Mouse (Mus musculus): ENCODE measurements at regions not wholly inside any gene's neighbourhood (a gene's known extent, or its start where the extent isn't known, plus 50 kb on each side); places are given as distances from the start of the nearest gene placed in this dataset.

DNA sequence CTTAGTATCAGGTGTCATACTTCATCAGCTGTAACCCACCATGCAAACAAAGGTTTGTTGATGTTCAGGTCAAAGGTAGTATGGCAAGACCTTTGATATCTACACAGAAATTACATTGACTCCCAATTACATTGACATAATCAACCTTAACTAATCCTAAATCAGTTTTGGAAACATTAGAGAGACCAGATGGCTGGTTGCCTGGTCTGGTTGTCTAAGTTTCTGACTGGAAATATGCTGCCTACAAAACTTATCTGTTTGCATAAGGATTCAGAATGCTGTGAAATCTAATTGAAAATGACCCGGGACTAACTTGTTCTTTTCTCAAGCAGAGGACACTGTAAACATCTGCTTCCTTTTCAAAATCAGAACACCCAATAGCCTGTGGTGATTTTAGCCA lies 111.9 kb upstream of the Gm6657 start:
- no peak overlapping the region for H3ac ChIP-seq (ENCODE audit: control insufficient read depth, insufficient read length, low read depth)
- no peaks in the 10 kb centered on the region for H3K79me2 ChIP-seq (ENCODE audit: control insufficient read depth, insufficient read depth)
- H3K27me3 ChIP-seq (ENCODE audit: control insufficient read depth, insufficient read depth, insufficient read length), result no peaks in the 10 kb centered on the region
- H3K79me3 ChIP-seq (ENCODE audit: low read depth), result no peaks in the 10 kb centered on the region
- TF ChIP-seq MAX (IDR thresholded peaks at IDR 0.05), result no peak
- no peak for TF ChIP-seq USF1 (IDR thresholded peaks at IDR 0.05; ENCODE audit: low read depth)
- TF ChIP-seq CTCF (IDR thresholded peaks at IDR 0.05; ENCODE audit: control insufficient read depth, insufficient read depth, insufficient read length), result no peak
- TF ChIP-seq FOSL1 (IDR thresholded peaks at IDR 0.05; ENCODE audit: insufficient read depth, low read length, poor library complexity, severe bottlenecking), result no peak
- TF ChIP-seq MYOD1 (IDR thresholded peaks at IDR 0.05; ENCODE audit: control insufficient read depth, insufficient read length, low read depth), result no peak
- no peak for TF ChIP-seq MYOG (IDR thresholded peaks at IDR 0.05; ENCODE audit: control insufficient read depth, extremely low read depth, insufficient read length)
- TF ChIP-seq CEBPB (IDR thresholded peaks at IDR 0.05; ENCODE audit: low read depth), result no peak
- no peak overlapping the region for H3K4me3 ChIP-seq (ENCODE audit: insufficient read depth, poor library complexity, severe bottlenecking)
- H3K36me3 ChIP-seq (ENCODE audit: control insufficient read depth, insufficient read depth), result no peaks in the 10 kb centered on the region

DNA sequence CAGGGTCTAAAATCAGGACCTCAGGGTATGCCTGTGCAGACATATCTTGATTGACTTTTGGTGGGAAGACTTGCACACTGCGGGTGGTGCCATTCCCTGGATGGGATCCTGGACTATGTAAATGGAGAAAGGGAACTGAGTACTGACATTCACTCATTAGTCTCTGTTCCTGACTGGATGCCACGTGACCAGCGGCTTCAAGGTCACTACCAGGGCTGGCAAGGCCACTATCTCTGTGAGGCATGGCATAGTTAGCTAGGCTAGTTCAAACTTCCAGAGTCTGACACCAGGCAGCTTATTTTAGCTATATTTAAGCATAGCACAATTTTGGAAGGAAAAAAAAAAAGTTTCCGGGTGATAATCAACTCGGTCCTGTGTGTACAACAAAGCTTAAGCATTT lies 108.0 kb upstream of the Gm6657 start:
- Histone ChIP-seq H3K79me2 (ENCODE audit: control insufficient read depth, insufficient read depth) (no peaks in the 10 kb centered on the region), H3ac (ENCODE audit: control insufficient read depth, insufficient read length, low read depth) (no peak overlapping the region), H3K79me3 (ENCODE audit: low read depth) (no peaks in the 10 kb centered on the region), H3K27me3 (ENCODE audit: control insufficient read depth, insufficient read depth, insufficient read length) (no peaks in the 10 kb centered on the region), H3K36me3 (ENCODE audit: control insufficient read depth, insufficient read depth) (no peaks in the 10 kb centered on the region), H3K4me3 (ENCODE audit: insufficient read depth, poor library complexity, severe bottlenecking) (no peak overlapping the region)
- TF ChIP-seq CTCF (IDR thresholded peaks at IDR 0.05; ENCODE audit: control insufficient read depth, insufficient read depth, insufficient read length) (no peak), MYOG (IDR thresholded peaks at IDR 0.05; ENCODE audit: control insufficient read depth, extremely low read depth, insufficient read length) (no peak), MAX (IDR thresholded peaks at IDR 0.05) (no peak), CEBPB (IDR thresholded peaks at IDR 0.05; ENCODE audit: low read depth) (no peak), USF1 (IDR thresholded peaks at IDR 0.05; ENCODE audit: low read depth) (no peak), FOSL1 (IDR thresholded peaks at IDR 0.05; ENCODE audit: insufficient read depth, low read length, poor library complexity, severe bottlenecking) (no peak), MYOD1 (IDR thresholded peaks at IDR 0.05; ENCODE audit: control insufficient read depth, insufficient read length, low read depth) (no peak)

DNA sequence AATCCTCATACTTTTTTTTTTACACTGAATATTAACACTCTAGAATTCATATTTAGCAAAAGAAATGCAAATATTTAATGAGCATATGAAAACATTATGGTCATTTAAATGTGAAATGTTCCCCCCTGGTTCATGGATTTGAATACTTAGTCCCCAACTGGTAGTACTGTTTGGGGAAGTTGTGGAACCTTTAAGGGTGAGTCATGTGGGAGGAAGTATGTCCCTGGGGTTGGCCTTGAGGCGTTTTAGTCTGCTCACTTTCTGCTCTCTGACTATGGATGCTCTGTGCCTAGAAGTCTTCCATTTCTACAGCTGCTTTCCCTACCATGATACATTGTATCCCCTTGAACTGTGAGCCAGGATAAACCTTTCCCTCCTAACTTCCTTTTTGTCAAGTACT lies 106.1 kb upstream of the Gm6657 start:
- Histone ChIP-seq H3K27me3 (ENCODE audit: control insufficient read depth, insufficient read depth, insufficient read length) (no peaks in the 10 kb centered on the region), H3K79me2 (ENCODE audit: control insufficient read depth, insufficient read depth) (no peaks in the 10 kb centered on the region), H3ac (ENCODE audit: control insufficient read depth, insufficient read length, low read depth) (no peak overlapping the region), H3K36me3 (ENCODE audit: control insufficient read depth, insufficient read depth) (no peaks in the 10 kb centered on the region), H3K4me3 (ENCODE audit: insufficient read depth, poor library complexity, severe bottlenecking) (no peak overlapping the region), H3K79me3 (ENCODE audit: low read depth) (no peaks in the 10 kb centered on the region)
- TF ChIP-seq USF1 (IDR thresholded peaks at IDR 0.05; ENCODE audit: low read depth) (no peak), MAX (IDR thresholded peaks at IDR 0.05) (no peak), FOSL1 (IDR thresholded peaks at IDR 0.05; ENCODE audit: insufficient read depth, low read length, poor library complexity, severe bottlenecking) (no peak), MYOG (IDR thresholded peaks at IDR 0.05; ENCODE audit: control insufficient read depth, extremely low read depth, insufficient read length) (no peak), CEBPB (IDR thresholded peaks at IDR 0.05; ENCODE audit: low read depth) (no peak), CTCF (IDR thresholded peaks at IDR 0.05; ENCODE audit: control insufficient read depth, insufficient read depth, insufficient read length) (no peak), MYOD1 (IDR thresholded peaks at IDR 0.05; ENCODE audit: control insufficient read depth, insufficient read length, low read depth) (no peak)

DNA sequence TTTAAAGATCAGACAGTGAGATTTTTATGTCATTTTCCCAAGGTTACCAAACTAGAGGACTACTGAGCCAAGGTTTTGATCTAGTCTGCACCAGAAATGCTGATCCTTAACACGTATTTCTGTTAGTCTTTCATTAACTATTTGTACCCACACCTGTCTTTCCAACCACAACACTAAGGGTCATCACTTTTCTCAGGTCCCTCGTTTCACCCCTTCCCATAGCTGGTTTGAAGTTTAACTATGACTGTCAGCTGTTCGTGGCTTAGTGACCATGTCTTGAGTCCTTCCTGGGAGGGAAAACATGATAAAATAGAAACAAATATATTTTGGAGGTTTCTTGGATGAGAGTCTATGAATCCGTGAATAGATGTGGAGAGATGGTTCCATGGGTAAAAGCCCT lies 99.6 kb upstream of the Gm6657 start:
- Histone ChIP-seq H3K27me3 (ENCODE audit: control insufficient read depth, insufficient read depth, insufficient read length) (no peaks in the 10 kb centered on the region), H3K79me2 (ENCODE audit: control insufficient read depth, insufficient read depth) (no peaks in the 10 kb centered on the region), H3ac (ENCODE audit: control insufficient read depth, insufficient read length, low read depth) (no peak overlapping the region), H3K79me3 (ENCODE audit: low read depth) (no peaks in the 10 kb centered on the region), H3K36me3 (ENCODE audit: control insufficient read depth, insufficient read depth) (no peaks in the 10 kb centered on the region), H3K4me3 (ENCODE audit: insufficient read depth, poor library complexity, severe bottlenecking) (no peak overlapping the region)
- no peak for TF ChIP-seq MYOD1 (IDR thresholded peaks at IDR 0.05; ENCODE audit: control insufficient read depth, insufficient read length, low read depth)
- TF ChIP-seq CTCF (IDR thresholded peaks at IDR 0.05; ENCODE audit: control insufficient read depth, insufficient read depth, insufficient read length), result no peak
- TF ChIP-seq MAX (IDR thresholded peaks at IDR 0.05), result no peak

DNA sequence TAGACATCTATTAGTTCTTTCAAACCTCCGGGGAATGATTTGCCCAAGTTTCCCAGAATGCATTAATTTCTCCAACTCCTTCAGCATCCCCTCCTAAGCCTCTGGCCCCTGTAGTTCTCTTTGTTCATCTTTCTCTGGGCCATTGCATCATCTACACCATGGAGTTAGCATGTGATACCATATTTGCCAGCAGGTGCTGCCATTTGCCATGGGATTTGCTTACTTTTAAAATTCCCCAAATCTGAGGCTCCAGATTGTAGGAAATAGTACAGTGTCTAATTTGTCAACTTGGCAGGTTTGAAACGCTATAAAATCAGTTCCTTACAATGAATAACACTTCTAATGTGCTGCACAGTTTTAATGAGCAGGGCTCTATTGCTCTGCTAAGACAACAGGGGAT lies 98.7 kb upstream of the Gm6657 start:
- no peaks in the 10 kb centered on the region for H3K27me3 ChIP-seq (ENCODE audit: control insufficient read depth, insufficient read depth, insufficient read length)
- TF ChIP-seq MAX (IDR thresholded peaks at IDR 0.05) (no peak), MYOG (IDR thresholded peaks at IDR 0.05; ENCODE audit: control insufficient read depth, extremely low read depth, insufficient read length) (no peak), CTCF (IDR thresholded peaks at IDR 0.05; ENCODE audit: control insufficient read depth, insufficient read depth, insufficient read length) (no peak), CEBPB (IDR thresholded peaks at IDR 0.05; ENCODE audit: low read depth) (no peak), USF1 (IDR thresholded peaks at IDR 0.05; ENCODE audit: low read depth) (no peak), MYOD1 (IDR thresholded peaks at IDR 0.05; ENCODE audit: control insufficient read depth, insufficient read length, low read depth) (no peak), FOSL1 (IDR thresholded peaks at IDR 0.05; ENCODE audit: insufficient read depth, low read length, poor library complexity, severe bottlenecking) (no peak)
- no peak overlapping the region for H3ac ChIP-seq (ENCODE audit: control insufficient read depth, insufficient read length, low read depth)
- H3K36me3 ChIP-seq (ENCODE audit: control insufficient read depth, insufficient read depth), result no peaks in the 10 kb centered on the region
- no peaks in the 10 kb centered on the region for H3K79me3 ChIP-seq (ENCODE audit: low read depth)
- H3K4me3 ChIP-seq (ENCODE audit: insufficient read depth, poor library complexity, severe bottlenecking), result no peak overlapping the region
- no peaks in the 10 kb centered on the region for H3K79me2 ChIP-seq (ENCODE audit: control insufficient read depth, insufficient read depth)

DNA sequence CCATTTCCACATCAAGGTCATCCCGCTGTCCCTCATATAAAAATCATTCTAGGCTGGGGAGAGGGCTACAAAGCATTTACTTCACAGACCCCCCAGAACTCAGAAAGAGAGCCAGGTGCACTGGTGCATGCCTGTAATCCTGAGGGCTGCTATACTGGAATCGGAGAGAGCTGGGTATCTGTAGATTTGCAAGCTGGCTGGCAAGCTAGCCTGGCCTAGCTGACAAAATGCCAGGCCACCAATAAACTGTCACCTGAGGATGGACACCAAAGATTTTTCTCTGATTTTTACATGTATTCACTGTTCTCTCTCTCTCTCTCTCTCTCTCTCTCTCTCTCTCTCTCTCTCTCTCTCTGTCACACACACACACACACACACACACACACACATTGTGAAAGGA lies 98.1 kb upstream of the Gm6657 start:
- H3K79me3 ChIP-seq (ENCODE audit: low read depth), result no peaks in the 10 kb centered on the region
- H3K36me3 ChIP-seq (ENCODE audit: control insufficient read depth, insufficient read depth), result no peaks in the 10 kb centered on the region
- no peak for TF ChIP-seq USF1 (IDR thresholded peaks at IDR 0.05; ENCODE audit: low read depth)
- no peak for TF ChIP-seq CTCF (IDR thresholded peaks at IDR 0.05; ENCODE audit: control insufficient read depth, insufficient read depth, insufficient read length)
- TF ChIP-seq CEBPB (IDR thresholded peaks at IDR 0.05; ENCODE audit: low read depth), result no peak
- no peak for TF ChIP-seq FOSL1 (IDR thresholded peaks at IDR 0.05; ENCODE audit: insufficient read depth, low read length, poor library complexity, severe bottlenecking)
- TF ChIP-seq MAX (IDR thresholded peaks at IDR 0.05), result no peak
- TF ChIP-seq MYOD1 (IDR thresholded peaks at IDR 0.05; ENCODE audit: control insufficient read depth, insufficient read length, low read depth), result no peak
- no peak for TF ChIP-seq MYOG (IDR thresholded peaks at IDR 0.05; ENCODE audit: control insufficient read depth, extremely low read depth, insufficient read length)
- H3K79me2 ChIP-seq (ENCODE audit: control insufficient read depth, insufficient read depth), result no peaks in the 10 kb centered on the region
- no peaks in the 10 kb centered on the region for H3K27me3 ChIP-seq (ENCODE audit: control insufficient read depth, insufficient read depth, insufficient read length)
- no peak overlapping the region for H3K4me3 ChIP-seq (ENCODE audit: insufficient read depth, poor library complexity, severe bottlenecking)
- no peak overlapping the region for H3ac ChIP-seq (ENCODE audit: control insufficient read depth, insufficient read length, low read depth)
